Comparison of ENCODE assay signal across 8 mouse cellular contexts in genomic region chr4:148173811-148174494, GRCm38 (mm10). TPM values are rescaled to one million over a fixed set of nuclear protein-coding genes. Genes with fewer than 3 reads are reported as not detected.
DNase-seq lines count a peak whose midpoint lies in the region; ATAC-seq and TF ChIP-seq lines count a peak whose summit lies in the region.

No protein-coding gene starts in this region.

- no peak overlapping the region for H3K9ac ChIP-seq in intestine, embryonic 14.5 days (ENCODE audit: low read length)
- H3K9ac ChIP-seq in intestine, postnatal 0 days (ENCODE audit: low read depth, low read length) = no peak overlapping the region
- no peak overlapping the region for H3K9ac ChIP-seq in embryonic facial prominence, embryonic 15.5 days

- H3K4me1 ChIP-seq in intestine, embryonic 14.5 days (replicated peaks; ENCODE audit: control insufficient read depth, insufficient read depth, low read length) = no peaks in the 10 kb centered on the region
- H3K4me1 ChIP-seq in intestine, postnatal 0 days (replicated peaks; ENCODE audit: control insufficient read depth, insufficient read depth, low read length) = no peaks in the 10 kb centered on the region
- peaks cover 7% of the 10 kb centered on the region; the same call in 1 of the 2 replicates for H3K4me1 ChIP-seq in embryonic facial prominence, embryonic 15.5 days

- intact Hi-C loops in left cerebral cortex, postnatal 25 days (cut with DNase I) = loop anchor here (5.0 kb wide), 2 partner anchors 43 to 63 kb away; no protein-coding TSS in a partner anchor

- no peak overlapping the region for H3K4me3 ChIP-seq in intestine, embryonic 14.5 days (ENCODE audit: low read depth, low read length)
- H3K4me3 ChIP-seq in intestine, postnatal 0 days (ENCODE audit: low read depth, low read length) = no peak overlapping the region
- H3K4me3 ChIP-seq in embryonic facial prominence, embryonic 15.5 days (replicated peaks) = no peak overlapping the region

- H3K27me3 ChIP-seq in intestine, embryonic 14.5 days (replicated peaks; ENCODE audit: control insufficient read depth, insufficient read depth, low read length) = peaks cover 68% of the 10 kb centered on the region
- H3K27me3 ChIP-seq in intestine, postnatal 0 days (replicated peaks; ENCODE audit: control insufficient read depth, insufficient read depth, low read length) = peaks cover 63% of the 10 kb centered on the region
- H3K27me3 ChIP-seq in embryonic facial prominence, embryonic 15.5 days = peaks cover 84% of the 10 kb centered on the region

- WGBS in intestine, embryonic 14.5 days = 3% methylated on average over 29 of the region's 30 CpGs
- WGBS in intestine, postnatal 0 days = 3% methylated on average over 30 of the region's 30 CpGs
- WGBS in embryonic facial prominence, embryonic 15.5 days = under 1% methylated on average over 30 of the region's 30 CpGs

- no peaks in the 10 kb centered on the region for H3K9me3 ChIP-seq in intestine, embryonic 14.5 days (ENCODE audit: control insufficient read depth, low read length)
- H3K9me3 ChIP-seq in intestine, postnatal 0 days (ENCODE audit: control insufficient read depth) = no peaks in the 10 kb centered on the region
- no peaks in the 10 kb centered on the region for H3K9me3 ChIP-seq in embryonic facial prominence, embryonic 15.5 days (replicated peaks)

- peak overlapping the region; percentile 12; the same call in 1 of the 2 replicates for H3K4me2 ChIP-seq in intestine, embryonic 14.5 days (ENCODE audit: low read length)
- no peak overlapping the region for H3K4me2 ChIP-seq in intestine, postnatal 0 days (replicated peaks; ENCODE audit: low read depth)
- H3K4me2 ChIP-seq in embryonic facial prominence, embryonic 15.5 days (replicated peaks) = 0 out of 2 replicates have a peak overlapping the region, but pooled peaks have one; percentile 17

- H3K36me3 ChIP-seq in intestine, embryonic 14.5 days (ENCODE audit: control insufficient read depth, insufficient read depth, low read length) = no peaks in the 10 kb centered on the region
- no peaks in the 10 kb centered on the region for H3K36me3 ChIP-seq in intestine, postnatal 0 days (ENCODE audit: control insufficient read depth, insufficient read depth)
- no peaks in the 10 kb centered on the region for H3K36me3 ChIP-seq in embryonic facial prominence, embryonic 15.5 days

- no peak for DNase-seq in intestine, embryonic 14.5 days (ENCODE audit: low spot score)
- peak; percentile 70 to 83 for DNase-seq in left cerebral cortex, postnatal 25 days (ENCODE audit: low spot score in 2 of 2)
- peak; percentile 70 for DNase-seq in retina, postnatal 1 day
- DNase-seq in B cell, adult 2 months = no peak
- no peak for DNase-seq in ovary, postnatal 36 days (ENCODE audit: low spot score)
- no peak for DNase-seq in urinary bladder, postnatal 14 days (ENCODE audit: low spot score)

- H3K27ac ChIP-seq in intestine, embryonic 14.5 days (ENCODE audit: low read depth) = no peak overlapping the region
- H3K27ac ChIP-seq in intestine, postnatal 0 days (ENCODE audit: low read depth, low read length) = no peak overlapping the region
- no peak overlapping the region for H3K27ac ChIP-seq in embryonic facial prominence, embryonic 15.5 days (replicated peaks)

- no peak for TF ChIP-seq CTCF in intestine, postnatal 0 days (IDR thresholded peaks at IDR 0.05; ENCODE audit: low read depth)

- no peak for ATAC-seq in intestine, embryonic 14.5 days (replicated peaks; ENCODE audit: low FRiP score, low TSS enrichment, low read depth)
- no peak for ATAC-seq in intestine, postnatal 0 days
- no peak for ATAC-seq in embryonic facial prominence, embryonic 15.5 days (ENCODE audit: insufficient number of reproducible peaks, low FRiP score, low TSS enrichment, low read depth)

RNA-seq across cellular contexts. Expression of gene Fbxo2, which starts 13.5 kb away (rescaled TPM):
- 0.50 and 0.65 TPM in 2 replicates for polyA plus RNA-seq in intestine, embryonic 14.5 days (2014; fragmentation: Nextera tagmentation; extraction: Ambion mirVana)
- polyA plus RNA-seq in intestine, postnatal 0 days (2015; fragmentation: Nextera tagmentation; extraction: Ambion mirVana) = 0.44 and 0.76 TPM in 2 replicates
- polyA plus RNA-seq in embryonic facial prominence, embryonic 15.5 days (2015; fragmentation: Nextera tagmentation; extraction: Ambion mirVana) = 3.7 and 4.2 TPM in 2 replicates
- total RNA-seq in left cerebral cortex, postnatal 25 days (2021) = 10 to 100 TPM; 86.8 to 87.2 TPM

RNA-seq across cellular contexts. Expression of gene Fbxo44, which starts 13.7 kb away (rescaled TPM):
- 13.3 and 14.2 TPM in 2 replicates for polyA plus RNA-seq in intestine, embryonic 14.5 days (2014; fragmentation: Nextera tagmentation; extraction: Ambion mirVana)
- polyA plus RNA-seq in intestine, postnatal 0 days (2015; fragmentation: Nextera tagmentation; extraction: Ambion mirVana) = 7.7 and 9.3 TPM in 2 replicates
- 7.8 and 9.2 TPM in 2 replicates for polyA plus RNA-seq in embryonic facial prominence, embryonic 15.5 days (2015; fragmentation: Nextera tagmentation; extraction: Ambion mirVana)
- total RNA-seq in left cerebral cortex, postnatal 25 days (2021) = 100 to 1,000 TPM; 133 to 134 TPM

RNA-seq across cellular contexts. Expression of gene Fbxo6, which starts 22.0 kb away (rescaled TPM):
- polyA plus RNA-seq in intestine, embryonic 14.5 days (2014; fragmentation: Nextera tagmentation; extraction: Ambion mirVana) = 12.6 and 13.2 TPM in 2 replicates
- polyA plus RNA-seq in intestine, postnatal 0 days (2015; fragmentation: Nextera tagmentation; extraction: Ambion mirVana) = 55.4 and 60.6 TPM in 2 replicates
- polyA plus RNA-seq in embryonic facial prominence, embryonic 15.5 days (2015; fragmentation: Nextera tagmentation; extraction: Ambion mirVana) = 20.5 and 22.8 TPM in 2 replicates
- 10 to 100 TPM; 26.9 to 28.0 TPM for total RNA-seq in left cerebral cortex, postnatal 25 days (2021)

RNA-seq across cellular contexts. Expression of gene Draxin, which starts 43.5 kb away (rescaled TPM):
- polyA plus RNA-seq in intestine, embryonic 14.5 days (2014; fragmentation: Nextera tagmentation; extraction: Ambion mirVana) = 0.19 and 0.34 TPM in 2 replicates
- 0.03 and 0.05 TPM in 2 replicates for polyA plus RNA-seq in intestine, postnatal 0 days (2015; fragmentation: Nextera tagmentation; extraction: Ambion mirVana)
- polyA plus RNA-seq in embryonic facial prominence, embryonic 15.5 days (2015; fragmentation: Nextera tagmentation; extraction: Ambion mirVana) = 0.63 and 0.79 TPM in 2 replicates
- under 1 TPM; 0.28 to 0.37 TPM for total RNA-seq in left cerebral cortex, postnatal 25 days (2021)

RNA-seq across cellular contexts. Expression of gene Mad2l2, which starts 43.8 kb away (rescaled TPM):
- 47.5 and 48.1 TPM in 2 replicates for polyA plus RNA-seq in intestine, embryonic 14.5 days (2014; fragmentation: Nextera tagmentation; extraction: Ambion mirVana)
- polyA plus RNA-seq in intestine, postnatal 0 days (2015; fragmentation: Nextera tagmentation; extraction: Ambion mirVana) = 22.6 and 24.9 TPM in 2 replicates
- polyA plus RNA-seq in embryonic facial prominence, embryonic 15.5 days (2015; fragmentation: Nextera tagmentation; extraction: Ambion mirVana) = 52.7 and 53.1 TPM in 2 replicates
- 10 to 100 TPM; 11.2 to 14.9 TPM for total RNA-seq in left cerebral cortex, postnatal 25 days (2021)

Comparison
In these comparisons a context has a peak if more than half of its experiments do, and no peak if none do; other contexts are left out.
1. DNase-seq: peak in left cerebral cortex, postnatal 25 days (2 of 2) and retina, postnatal 1 day (single experiment); none in intestine, embryonic 14.5 days (single experiment), B cell, adult 2 months (0 of 2), ovary, postnatal 36 days (single experiment) and urinary bladder, postnatal 14 days (single experiment).